Mouse (Mus musculus): ENCODE measurements around the gene Asl. TPM values are rescaled to one million over a fixed set of nuclear protein-coding genes. Genes with fewer than 3 reads are reported as not detected.

Gene Asl
- polyA plus RNA-seq, 1 experiment, result 27.3 TPM

- DNase-seq, result peak; percentile 47
These were observed 29.9 kb downstream of the Asl start for GRCm38 (mm10) chr5:129999097-129999496.

GRCm38 (mm10) chr5:129997700-129998099 is 31.3 kb downstream of the Asl start:
- TF ChIP-seq POLR2A (IDR thresholded peaks at IDR 0.05; ENCODE audit: borderline replicate concordance, extremely low read depth, low read depth, low read length), result no peak
- no peak for TF ChIP-seq CTCF (IDR thresholded peaks at IDR 0.05; ENCODE audit: insufficient read depth, low read length)
- 73% methylated on average over 19 of the region's 19 CpGs for WGBS
- no peak for DNase-seq

More at GRCm38 (mm10) chr5:129999097-129999496, 29.9 kb downstream of the Asl start:
- 27% methylated on average over 4 of the region's 4 CpGs for WGBS
- Histone ChIP-seq H3K4me3 (replicated peaks; ENCODE audit: extremely low read depth, low read depth, low read length) (no peak overlapping the region), H3K4me1 (ENCODE audit: control insufficient read depth, insufficient read depth, low read length) (no peaks in the 10 kb centered on the region; the same call in 1 of the 2 replicates)
- TF ChIP-seq POLR2A (IDR thresholded peaks at IDR 0.05; ENCODE audit: borderline replicate concordance, extremely low read depth, low read depth, low read length) (no peak), CTCF (IDR thresholded peaks at IDR 0.05; ENCODE audit: insufficient read depth, low read length) (peak; percentile 91)

GRCm38 (mm10) chr5:129994989-129995388 is 34.1 kb downstream of the Asl start:
- 87% methylated on average over 7 of the region's 7 CpGs for WGBS
- H3K4me1 ChIP-seq (ENCODE audit: control insufficient read depth, insufficient read depth, low read length), result no peaks in the 10 kb centered on the region
- TF ChIP-seq POLR2A (IDR thresholded peaks at IDR 0.05; ENCODE audit: borderline replicate concordance, extremely low read depth, low read depth, low read length) (no peak), CTCF (IDR thresholded peaks at IDR 0.05; ENCODE audit: insufficient read depth, low read length) (no peak)
- H3K4me3 ChIP-seq (replicated peaks; ENCODE audit: extremely low read depth, low read depth, low read length), result no peak overlapping the region
- no peak for DNase-seq

More at GRCm38 (mm10) chr5:129997700-129998099, 31.3 kb downstream of the Asl start:
- H3K4me1 ChIP-seq (ENCODE audit: control insufficient read depth, insufficient read depth, low read length), result no peaks in the 10 kb centered on the region; the same call in 1 of the 2 replicates
- H3K4me3 ChIP-seq (replicated peaks; ENCODE audit: extremely low read depth, low read depth, low read length), result no peak overlapping the region

GRCm38 (mm10) chr5:129993374-129993773 is 35.7 kb downstream of the Asl start:
- WGBS, result 91% methylated on average over 14 of the region's 14 CpGs
- no peaks in the 10 kb centered on the region for H3K4me1 ChIP-seq (ENCODE audit: control insufficient read depth, insufficient read depth, low read length)
- no peak for DNase-seq
- no peak overlapping the region for H3K4me3 ChIP-seq (replicated peaks; ENCODE audit: extremely low read depth, low read depth, low read length)
- no peak for TF ChIP-seq POLR2A (IDR thresholded peaks at IDR 0.05; ENCODE audit: borderline replicate concordance, extremely low read depth, low read depth, low read length)
- TF ChIP-seq CTCF (IDR thresholded peaks at IDR 0.05; ENCODE audit: insufficient read depth, low read length), result no peak

GRCm38 (mm10) chr5:129991898-129992297 is 37.1 kb downstream of the Asl start:
- Histone ChIP-seq H3K4me1 (ENCODE audit: control insufficient read depth, insufficient read depth, low read length) (no peaks in the 10 kb centered on the region), H3K4me3 (replicated peaks; ENCODE audit: extremely low read depth, low read depth, low read length) (no peak overlapping the region)
- WGBS, result 84% methylated on average over 5 of the region's 5 CpGs
- no peak for DNase-seq
- no peak for TF ChIP-seq POLR2A (IDR thresholded peaks at IDR 0.05; ENCODE audit: borderline replicate concordance, extremely low read depth, low read depth, low read length)
- no peak for TF ChIP-seq CTCF (IDR thresholded peaks at IDR 0.05; ENCODE audit: insufficient read depth, low read length)

GRCm38 (mm10) chr5:129989376-129989775 is 39.7 kb downstream of the Asl start:
- 72% methylated on average over 13 of the region's 13 CpGs for WGBS
- Histone ChIP-seq H3K4me3 (replicated peaks; ENCODE audit: extremely low read depth, low read depth, low read length) (no peak overlapping the region), H3K4me1 (ENCODE audit: control insufficient read depth, insufficient read depth, low read length) (no peaks in the 10 kb centered on the region)
- TF ChIP-seq POLR2A (IDR thresholded peaks at IDR 0.05; ENCODE audit: borderline replicate concordance, extremely low read depth, low read depth, low read length), result no peak
- TF ChIP-seq CTCF (IDR thresholded peaks at IDR 0.05; ENCODE audit: insufficient read depth, low read length), result no peak
- no peak for DNase-seq

GRCm38 (mm10) chr5:129980216-129980615 is 48.8 kb downstream of the Asl start:
- DNase-seq, result no peak
- WGBS, result 42% methylated on average over 3 of the region's 3 CpGs
- no peaks in the 10 kb centered on the region for H3K4me1 ChIP-seq (ENCODE audit: control insufficient read depth, insufficient read depth, low read length)

GRCm38 (mm10) chr5:129978608-129979007 is 50.4 kb downstream of the Asl start:
- Histone ChIP-seq H3K4me1 (ENCODE audit: control insufficient read depth, insufficient read depth, low read length) (no peaks in the 10 kb centered on the region), H3K4me3 (replicated peaks; ENCODE audit: extremely low read depth, low read depth, low read length) (no peak overlapping the region)
- WGBS, result 66% methylated on average over 5 of the region's 5 CpGs
- TF ChIP-seq POLR2A (IDR thresholded peaks at IDR 0.05; ENCODE audit: borderline replicate concordance, extremely low read depth, low read depth, low read length) (no peak), CTCF (IDR thresholded peaks at IDR 0.05; ENCODE audit: insufficient read depth, low read length) (no peak)
- DNase-seq, result no peak

More at GRCm38 (mm10) chr5:129980216-129980615, 48.8 kb downstream of the Asl start:
- no peak overlapping the region for H3K4me3 ChIP-seq (replicated peaks; ENCODE audit: extremely low read depth, low read depth, low read length)
- no peak for TF ChIP-seq POLR2A (IDR thresholded peaks at IDR 0.05; ENCODE audit: borderline replicate concordance, extremely low read depth, low read depth, low read length)
- no peak for TF ChIP-seq CTCF (IDR thresholded peaks at IDR 0.05; ENCODE audit: insufficient read depth, low read length)

GRCm38 (mm10) chr5:129977768-129978167 is 51.3 kb downstream of the Asl start:
- no peak overlapping the region for H3K4me3 ChIP-seq (replicated peaks; ENCODE audit: extremely low read depth, low read depth, low read length)
- no peak for TF ChIP-seq CTCF (IDR thresholded peaks at IDR 0.05; ENCODE audit: insufficient read depth, low read length)
- no peak for TF ChIP-seq POLR2A (IDR thresholded peaks at IDR 0.05; ENCODE audit: borderline replicate concordance, extremely low read depth, low read depth, low read length)
- WGBS, result 89% methylated on average over 4 of the region's 4 CpGs
- no peaks in the 10 kb centered on the region for H3K4me1 ChIP-seq (ENCODE audit: control insufficient read depth, insufficient read depth, low read length)
- no peak for DNase-seq

- WGBS, result 50% methylated on average over 4 of the region's 4 CpGs
- TF ChIP-seq POLR2A (IDR thresholded peaks at IDR 0.05; ENCODE audit: borderline replicate concordance, extremely low read depth, low read depth, low read length) (no peak), CTCF (IDR thresholded peaks at IDR 0.05; ENCODE audit: insufficient read depth, low read length) (no peak)
- H3K4me1 ChIP-seq (ENCODE audit: control insufficient read depth, insufficient read depth, low read length), result no peaks in the 10 kb centered on the region
- no peak for DNase-seq
- H3K4me3 ChIP-seq (replicated peaks; ENCODE audit: extremely low read depth, low read depth, low read length), result no peak overlapping the region
These were observed 54.2 kb downstream of the Asl start for GRCm38 (mm10) chr5:129974866-129975311.

All from lung, adult 2 months (tissue).